Mouse (Mus musculus) embryo, embryonic 11.5 days (tissue): ENCODE measurements around the gene Ppp1r14b.

Source experiments
- DNase-seq: peaks from one replicate; pipeline ENCODE4 v3.0.0-alpha.2; 2012; ENCODE audit warnings: low read depth, low spot score

The Ppp1r14b gene

DNA sequence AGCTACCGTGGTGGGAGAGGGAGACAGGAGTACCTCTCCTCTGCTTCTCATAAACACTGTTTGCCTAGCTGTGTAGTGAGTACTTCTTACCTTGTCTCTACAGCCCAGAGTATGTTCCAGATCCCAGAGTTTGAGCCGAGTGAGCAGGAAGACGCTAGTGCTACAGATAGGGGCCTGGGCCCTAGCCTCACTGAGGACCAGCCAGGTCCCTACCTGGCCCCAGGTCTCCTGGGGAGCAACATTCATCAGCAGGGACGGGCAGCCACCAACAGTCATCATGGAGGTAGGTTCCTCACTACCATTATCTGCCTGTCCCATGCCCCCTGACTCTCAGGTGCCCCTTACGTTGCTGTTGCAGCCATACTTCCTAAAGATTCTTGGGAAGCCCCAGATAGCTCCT, 32.0 kb upstream of the Ppp1r14b start:
- no peak for DNase-seq

DNA sequence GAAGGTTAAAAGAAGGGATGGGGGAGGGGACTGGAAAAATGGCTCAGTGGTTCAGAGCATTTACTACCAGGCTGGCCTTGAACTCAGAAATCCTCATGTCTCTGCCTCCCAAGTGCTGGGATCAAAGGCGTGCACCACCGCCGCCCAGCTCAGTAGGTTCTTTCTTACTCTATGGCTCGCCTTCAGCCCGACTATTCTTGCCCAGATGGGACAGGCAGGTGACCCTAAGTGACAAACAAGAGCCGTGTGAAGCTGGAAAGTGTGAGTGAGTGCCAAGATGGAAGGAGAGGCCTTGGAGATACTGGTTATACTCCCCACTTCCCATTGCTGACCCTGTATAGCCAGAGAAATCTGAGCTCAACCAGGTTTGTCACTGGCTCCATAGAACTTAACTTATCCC, 31.1 kb upstream of the Ppp1r14b start:
- no peak for DNase-seq

DNA sequence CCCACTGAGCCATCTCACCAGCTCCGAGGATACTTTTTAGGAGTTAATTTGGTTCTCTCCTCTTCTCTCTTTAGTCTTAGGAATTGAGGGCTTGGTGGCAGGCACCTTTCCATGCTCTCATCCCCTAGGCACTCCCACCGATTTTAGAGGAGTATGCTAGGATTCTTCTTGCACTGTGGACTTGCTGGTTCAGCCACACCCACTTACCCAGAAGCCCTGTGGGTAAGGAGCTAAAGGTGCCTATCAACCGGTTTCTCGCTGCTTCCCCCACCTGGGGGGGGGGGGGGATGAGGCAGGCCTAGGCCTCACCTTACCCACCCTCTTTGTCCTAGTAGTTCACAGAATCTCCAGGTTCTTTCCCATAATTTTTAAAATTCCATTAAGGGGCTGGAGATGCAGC, 27.0 kb upstream of the Ppp1r14b start:
- DNase-seq: no peak

DNA sequence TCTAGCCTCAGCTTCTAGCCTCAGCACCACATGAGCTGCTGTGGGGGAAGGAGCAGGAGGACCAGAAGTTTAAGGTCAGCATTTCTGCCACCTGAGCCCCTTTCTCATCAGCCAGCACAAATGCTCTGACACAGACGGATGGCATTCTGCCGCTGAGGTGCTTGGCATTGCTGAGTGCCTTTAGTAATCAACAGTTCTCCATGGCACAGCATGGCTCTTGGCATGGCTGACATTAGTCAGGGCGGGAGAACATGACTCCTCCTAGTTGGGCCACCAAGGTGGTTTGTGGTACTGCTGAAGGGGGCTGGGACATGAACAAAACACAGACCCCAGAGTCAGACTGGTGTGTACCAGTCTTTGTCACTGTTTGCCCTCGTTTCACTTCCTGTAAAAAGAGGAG, 26.6 kb upstream of the Ppp1r14b start:
- DNase-seq: no peak

DNA sequence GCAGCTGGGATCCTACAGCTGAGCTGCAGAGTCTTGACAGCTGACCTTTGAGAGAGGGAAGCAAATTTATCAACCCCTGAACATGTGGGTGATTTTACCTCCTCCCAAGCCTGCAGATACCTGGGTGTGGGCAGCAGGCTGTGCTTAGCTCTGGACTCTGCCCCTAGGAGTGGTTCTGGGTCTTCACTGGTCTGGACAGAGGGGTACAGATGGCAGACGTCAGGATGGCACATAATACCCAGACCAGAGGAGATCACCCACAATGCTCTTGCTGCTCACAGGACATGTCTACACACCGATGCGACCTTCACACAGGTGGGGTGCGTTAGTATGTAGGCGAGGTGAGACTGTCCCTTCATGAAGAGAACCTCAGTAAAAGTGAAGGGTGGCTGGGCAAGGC, 25.2 kb upstream of the Ppp1r14b start:
- DNase-seq: no peak

DNA sequence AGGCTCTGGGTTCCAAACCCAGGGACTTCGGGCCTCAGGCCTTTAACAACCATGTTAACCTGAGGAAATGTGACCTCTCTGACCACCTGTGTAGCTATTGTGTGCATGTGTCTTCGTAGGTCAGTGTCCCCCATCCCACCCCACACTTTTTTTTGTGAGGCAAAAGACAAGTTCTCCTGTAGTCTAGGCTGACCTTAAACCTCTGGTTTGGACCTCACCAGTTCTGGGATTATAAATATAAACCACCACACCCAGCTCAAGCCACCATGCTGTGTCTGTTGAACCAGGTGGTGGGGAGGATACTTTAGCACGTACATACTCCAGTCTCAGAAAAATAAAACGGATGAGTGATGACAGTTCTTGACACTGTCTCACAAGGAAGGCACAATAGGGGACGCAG, 24.8 kb upstream of the Ppp1r14b start:
- no peak for DNase-seq

DNA sequence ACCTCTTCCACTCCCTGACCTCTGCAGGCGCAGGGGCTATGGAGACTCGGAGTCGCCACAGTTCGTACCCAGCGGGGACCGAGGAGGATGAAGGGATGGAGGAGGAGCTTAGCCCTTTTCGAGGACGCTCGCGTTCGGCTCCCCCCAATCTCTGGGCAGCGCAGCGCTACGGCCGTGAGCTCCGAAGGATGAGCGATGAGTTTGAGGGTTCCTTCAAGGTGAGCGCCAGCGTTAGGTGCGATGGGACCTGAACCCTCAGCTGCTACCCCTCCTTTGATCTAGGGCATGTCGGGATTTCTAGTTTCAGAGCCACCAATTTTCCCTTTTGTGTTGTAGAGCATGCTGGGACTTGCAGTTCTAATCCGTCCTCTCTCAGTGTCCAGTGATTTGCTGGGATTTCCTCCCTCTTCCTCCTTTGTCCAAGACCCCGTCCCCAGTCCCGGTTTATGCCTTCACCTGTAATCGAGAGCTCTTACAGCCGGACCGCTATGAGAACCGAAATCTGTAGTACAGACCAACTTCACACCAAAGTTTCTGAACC, 24.1 kb upstream of the Ppp1r14b start:
- DNase-seq: no peak

DNA sequence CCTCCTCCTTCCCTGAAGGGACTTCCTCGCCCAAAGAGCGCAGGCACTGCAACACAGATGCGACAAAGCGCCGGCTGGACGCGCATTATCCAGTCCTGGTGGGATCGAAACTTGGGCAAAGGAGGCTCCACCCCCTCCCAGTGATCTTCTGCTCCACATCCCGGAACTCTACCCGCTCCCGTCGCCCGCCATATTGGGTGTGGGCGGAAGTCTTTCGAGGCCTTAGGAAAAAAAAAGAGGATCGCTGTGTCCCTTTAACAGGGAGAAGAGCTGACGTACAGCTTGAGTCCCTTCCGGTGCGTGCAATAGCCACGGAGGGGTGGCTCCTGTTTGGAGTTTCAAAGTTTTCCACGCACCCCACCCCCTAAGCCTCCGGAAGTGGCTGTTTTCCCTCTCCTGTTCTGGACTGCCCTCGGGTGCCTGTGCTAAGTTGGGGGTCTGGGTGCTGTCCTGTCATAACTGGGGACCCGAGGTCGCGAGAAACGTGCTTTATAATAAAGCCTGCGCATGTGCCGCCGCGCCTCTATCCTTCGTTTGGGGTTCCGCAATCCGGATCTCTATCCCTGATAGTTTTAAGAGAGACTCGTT, 23.3 kb upstream of the Ppp1r14b start:
- peak; percentile 83 for DNase-seq

DNA sequence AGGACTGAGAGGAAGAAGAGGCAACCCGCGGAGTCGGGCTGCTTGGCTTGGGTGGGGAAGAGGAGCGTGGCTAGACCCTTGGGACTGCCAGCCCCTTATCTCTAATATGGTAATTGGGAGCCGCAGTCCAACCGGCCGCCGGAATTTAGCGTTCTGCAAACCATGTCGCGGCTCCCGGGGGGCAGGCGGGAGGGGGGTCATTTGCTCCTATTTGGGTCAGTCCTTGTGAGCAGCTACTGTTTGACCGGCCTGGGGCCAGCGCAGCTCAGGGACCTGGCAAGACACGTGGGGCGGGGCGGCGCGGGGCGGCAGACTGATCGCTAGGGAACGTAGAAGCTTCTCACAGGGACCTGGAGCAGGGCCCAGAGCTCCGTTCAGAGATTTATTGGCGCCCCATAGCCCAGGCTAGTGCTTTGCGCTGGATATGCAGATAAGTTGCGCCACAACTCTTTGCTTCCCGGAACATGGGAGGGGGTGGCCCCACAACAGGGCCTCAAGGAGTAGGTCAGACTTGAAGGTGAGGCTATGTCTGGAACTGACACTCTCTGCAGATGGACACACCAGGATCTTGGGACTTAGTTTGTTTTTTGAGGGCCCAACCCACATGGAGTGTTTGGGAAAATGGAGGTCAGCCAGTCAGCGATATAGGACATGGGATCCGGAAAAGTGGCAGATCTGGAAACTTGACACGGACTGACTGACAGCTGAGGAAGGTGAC, 22.6 kb upstream of the Ppp1r14b start:
- peak; percentile 26 for DNase-seq

DNA sequence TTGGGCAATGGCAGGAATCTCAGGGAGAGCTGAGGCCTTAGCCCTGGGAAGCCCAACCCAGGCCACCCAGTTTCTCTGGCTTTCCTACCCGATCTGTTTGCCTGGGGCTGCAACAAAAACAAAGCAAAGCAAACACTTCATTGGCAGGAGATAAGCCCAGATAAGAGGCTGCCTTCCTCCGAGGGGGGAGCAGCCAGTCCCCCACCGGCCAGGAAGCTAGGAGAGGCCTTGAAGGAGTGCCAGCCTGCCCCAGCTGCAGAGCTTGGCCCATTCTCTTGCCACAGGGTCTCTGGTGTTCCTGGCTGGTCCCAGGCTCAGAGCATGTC, 22.1 kb upstream of the Ppp1r14b start:
- DNase-seq: no peak

DNA sequence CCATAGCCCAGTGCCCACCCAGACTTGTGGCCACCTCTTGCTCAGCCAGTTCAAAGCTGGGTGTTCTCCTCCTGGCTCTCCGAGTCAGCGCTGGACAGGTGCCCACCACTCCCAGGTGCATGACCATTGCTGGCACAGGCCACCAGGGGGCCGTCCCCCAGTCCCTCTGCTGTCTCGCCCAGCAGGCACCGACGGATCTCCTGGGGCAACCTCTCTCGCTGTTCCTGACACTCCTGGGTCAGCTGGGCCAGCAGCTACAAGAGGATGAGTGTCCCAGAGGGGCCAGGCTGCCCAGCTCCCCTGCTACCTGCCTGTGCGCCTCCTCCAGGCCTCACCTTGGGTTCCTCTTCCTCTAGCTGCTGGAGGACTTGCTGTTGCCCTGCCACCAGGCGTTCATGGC, 20.7 kb upstream of the Ppp1r14b start:
- no peak for DNase-seq

DNA sequence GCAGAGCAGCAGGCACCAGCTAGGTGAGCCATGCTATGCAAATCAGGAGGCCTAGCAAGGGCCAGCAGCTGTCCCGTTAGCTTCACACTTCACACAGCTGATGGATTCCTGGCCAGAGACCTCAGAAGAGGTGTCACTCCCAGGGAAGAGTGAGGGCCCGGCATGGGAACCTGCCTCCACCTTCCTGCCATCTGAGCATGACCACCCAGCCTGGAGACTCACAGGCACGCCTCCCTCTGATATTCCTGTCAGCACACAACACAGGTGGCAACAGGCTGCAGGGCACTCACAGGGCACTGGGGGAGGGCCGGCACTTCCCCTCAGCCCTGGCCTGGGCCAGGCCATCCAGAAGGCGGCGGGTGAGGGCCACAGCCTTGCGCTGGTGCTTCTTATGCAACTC, 19.3 kb upstream of the Ppp1r14b start:
- DNase-seq: no peak

DNA sequence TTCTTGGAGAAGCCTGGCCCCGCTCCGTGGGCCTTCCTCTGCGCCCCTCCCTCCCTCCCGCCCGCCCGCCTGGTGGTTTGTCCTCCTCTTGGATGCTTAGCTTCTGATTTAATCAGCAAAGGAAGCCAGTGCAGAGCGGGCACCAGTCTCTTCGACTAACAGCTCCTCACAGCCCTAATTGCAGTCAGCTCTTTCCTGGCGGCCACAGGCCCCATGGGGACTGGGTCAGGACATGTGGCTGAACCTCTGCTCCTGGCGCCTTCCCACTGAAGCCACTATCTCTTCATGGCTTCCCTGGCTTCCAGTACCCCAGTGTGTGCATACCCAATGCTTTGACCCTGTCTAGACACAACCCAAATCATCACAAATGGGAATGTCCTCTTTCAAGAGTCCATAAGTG, 18.3 kb upstream of the Ppp1r14b start:
- DNase-seq: no peak

DNA sequence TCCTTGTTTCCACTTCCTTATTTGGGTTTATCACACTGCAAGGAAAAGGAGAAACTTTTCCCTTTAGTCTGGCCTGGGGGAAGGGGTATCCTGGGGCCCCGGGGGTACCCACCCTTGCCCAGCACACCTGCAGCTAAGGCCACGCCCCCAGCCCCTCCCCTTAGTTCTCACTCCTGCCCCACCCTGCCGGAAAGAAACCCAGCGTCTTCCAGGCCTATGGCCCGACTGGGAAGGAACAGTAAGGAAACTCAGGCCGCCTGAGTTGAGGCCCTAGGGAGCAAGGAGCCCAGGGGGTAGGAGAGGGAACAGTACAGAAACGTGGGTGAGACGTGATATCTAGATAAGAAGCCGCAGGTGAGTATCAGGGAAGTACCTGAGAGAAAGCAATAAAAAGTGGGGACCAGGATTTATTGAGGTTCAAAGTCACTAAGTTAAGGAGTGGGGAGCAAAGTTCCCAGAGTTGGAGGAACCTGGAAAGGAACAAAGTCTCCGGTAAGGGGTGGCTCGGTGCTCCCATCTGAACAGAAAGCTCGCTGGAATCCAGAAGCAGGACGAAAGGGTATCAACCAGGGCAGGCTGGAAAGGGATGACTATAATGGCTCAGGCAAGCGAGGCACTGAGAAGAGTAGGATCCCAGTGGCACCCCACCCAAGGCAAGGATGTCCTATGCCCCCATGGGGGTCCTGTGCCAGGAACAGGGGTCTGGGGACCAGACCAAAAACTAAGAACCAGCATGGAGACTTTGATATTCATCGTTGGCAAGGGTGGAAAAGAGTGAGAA, 6.1 kb upstream of the Ppp1r14b start:
- no peak for DNase-seq

DNA sequence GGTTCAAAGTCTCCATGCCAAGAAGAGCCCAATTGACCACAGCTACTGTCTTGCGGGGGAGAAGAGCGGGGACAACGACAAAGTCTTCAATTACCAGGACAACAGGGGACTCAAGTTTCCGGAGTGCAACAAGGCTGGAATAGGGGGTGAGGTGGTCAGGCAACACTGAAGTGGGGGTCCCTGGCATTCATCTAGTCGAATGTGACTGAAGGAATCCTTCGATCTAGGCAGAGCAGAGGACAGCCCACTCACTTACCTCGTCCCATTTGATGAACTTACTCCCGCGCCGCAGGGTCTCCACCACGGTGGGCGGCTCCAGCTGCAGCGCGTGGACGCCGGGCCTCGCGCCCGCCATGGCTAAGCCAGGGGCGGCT, 5.5 kb upstream of the Ppp1r14b start:
- no peak for DNase-seq

DNA sequence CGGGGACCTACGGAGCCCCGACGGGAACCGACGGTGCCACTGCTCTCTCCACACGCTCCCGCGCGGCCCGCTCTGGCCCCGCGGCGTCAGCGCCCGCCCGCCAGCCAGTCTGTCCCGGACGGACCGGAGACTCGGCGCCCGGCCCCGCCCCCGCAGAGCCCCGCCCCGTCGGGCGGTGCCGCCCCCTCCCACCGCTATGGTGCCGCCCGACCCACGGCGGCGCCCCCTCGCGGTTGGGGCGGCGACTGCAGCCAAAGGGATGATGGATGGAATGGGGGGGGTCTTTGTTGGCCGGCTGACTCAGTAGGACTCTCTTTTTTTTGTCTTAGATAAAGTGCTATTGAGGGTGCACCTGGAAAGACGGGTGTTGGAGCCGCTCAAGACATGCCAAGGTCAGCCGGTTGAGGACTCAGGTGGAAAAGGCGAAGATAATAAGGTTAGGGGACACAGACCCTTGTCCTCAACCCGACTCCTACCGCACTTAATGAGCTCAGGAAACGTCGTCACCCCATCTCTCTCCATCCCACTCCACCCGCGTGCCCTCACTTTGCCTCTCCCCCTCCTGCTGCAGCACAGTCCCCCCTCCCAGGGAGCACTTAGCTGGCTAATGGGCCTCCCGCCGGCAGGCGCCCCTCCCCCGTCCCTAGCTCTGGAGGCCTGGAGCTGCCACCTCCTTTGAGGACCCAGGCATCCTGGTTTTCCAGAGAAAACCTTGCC, 4.9 kb upstream of the Ppp1r14b start:
- DNase-seq: no peak

DNA sequence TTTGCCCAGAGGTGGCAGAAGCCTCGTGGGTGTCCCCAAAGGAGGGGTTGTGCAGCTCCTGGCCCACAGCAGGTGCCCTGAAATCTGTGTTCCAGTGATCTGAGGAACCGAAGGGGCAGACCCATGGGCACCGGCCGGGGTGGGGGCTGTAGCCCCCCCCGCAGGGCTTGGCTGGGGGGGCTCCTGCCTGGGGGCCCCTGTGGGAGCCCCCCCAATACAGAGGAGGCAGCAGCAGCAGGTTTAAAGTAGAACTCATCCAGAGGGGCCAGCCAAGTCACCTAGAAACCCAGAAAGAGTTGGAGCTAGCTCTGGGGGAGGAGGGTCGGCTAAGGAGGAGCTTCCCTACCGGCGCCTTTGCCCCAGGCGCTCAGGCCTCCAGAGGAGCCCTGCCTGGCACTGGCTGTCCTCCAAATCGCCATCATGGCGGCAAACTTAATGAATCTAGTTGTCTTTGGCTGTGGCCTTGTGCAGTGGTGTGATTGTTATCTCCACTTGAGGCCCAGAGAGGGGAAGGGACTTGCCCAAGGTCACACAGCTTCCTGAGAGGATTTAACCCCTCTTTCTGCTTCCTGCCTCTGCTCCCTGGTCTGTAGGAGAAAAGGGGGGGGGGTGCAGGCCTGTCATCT, 4.2 kb upstream of the Ppp1r14b start:
- DNase-seq: no peak

DNA sequence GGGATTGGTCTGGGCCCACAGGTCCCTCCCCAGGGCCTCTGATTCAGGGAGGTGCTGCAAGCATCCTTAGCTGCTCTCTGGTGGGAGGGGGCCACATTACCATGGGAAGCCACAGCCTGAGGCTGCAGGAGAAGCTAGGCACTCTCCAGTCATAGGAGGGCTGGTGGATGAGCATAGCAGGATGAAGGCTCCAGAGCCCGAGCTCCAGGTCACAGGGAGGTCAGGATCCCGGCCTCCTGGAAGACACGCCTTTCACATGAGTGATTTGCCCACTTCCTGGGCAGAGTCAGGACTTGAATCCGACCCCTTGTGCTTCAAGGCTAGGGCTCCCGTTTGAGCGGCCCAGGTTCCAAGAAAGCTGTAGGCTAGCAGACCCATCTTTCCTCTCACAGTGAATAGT, 3.1 kb upstream of the Ppp1r14b start:
- DNase-seq: no peak

DNA sequence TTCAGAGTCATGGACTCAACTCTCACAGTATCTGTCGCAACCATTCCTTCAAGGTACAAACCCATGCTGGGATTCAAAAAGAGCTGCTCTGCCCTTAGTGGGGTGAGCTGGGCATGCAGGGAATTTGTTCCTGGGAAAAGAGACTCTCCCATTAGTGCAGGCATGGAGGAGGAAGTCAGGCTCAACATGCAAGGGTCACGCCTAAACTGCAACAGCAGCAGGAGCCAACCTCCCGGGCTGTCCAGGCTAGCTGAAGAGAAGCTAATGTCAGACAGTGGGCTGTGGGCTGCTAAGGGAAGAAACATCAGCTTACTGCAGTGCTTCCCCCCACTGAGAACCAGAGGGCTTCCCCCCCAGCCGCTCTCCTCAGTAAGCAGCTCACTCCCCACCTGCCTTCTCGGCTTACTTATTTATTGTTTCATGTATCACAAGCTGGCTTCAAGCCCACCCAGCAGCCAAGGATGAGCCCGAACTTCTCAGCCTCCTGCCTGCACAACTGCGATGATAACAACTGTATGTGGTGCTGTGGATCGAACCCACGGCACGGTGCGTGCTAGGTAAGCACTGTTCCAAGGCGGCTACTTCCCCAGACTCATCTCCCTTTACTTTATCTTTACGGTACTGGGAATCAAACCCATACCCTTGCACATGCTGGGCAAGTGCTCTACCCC, 2.4 kb upstream of the Ppp1r14b start:
- DNase-seq: no peak

DNA sequence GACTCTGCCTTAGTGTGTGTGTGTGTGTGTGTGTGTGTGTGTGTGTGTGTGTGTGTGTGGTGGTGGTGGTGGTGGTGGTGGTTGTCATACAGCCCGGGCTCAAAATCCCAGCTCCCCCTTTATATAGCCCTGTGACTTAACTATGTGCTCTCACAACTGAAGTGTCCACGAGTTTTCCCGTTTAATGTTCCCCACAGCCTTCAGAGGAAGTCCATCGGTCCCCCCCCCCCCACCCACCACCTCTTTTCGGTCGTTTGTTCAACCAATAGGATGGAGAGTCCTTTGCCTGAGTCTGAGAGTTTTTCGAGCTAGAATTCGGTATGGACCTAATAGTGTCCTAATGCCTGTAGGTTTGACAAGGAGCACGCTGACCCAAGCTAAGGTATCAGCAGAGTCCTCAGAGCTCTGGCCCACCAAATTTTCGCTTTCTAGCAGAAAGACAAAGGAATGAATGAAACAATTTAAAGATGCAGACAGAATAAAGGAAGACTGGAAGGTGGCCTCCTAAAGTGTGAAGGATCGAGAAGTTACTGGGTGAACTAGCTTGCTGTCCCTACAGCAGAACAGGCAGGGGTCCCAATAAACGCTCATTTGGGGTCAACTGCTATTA, 1.1 kb upstream of the Ppp1r14b start:
- no peak for DNase-seq
